Mouse (Mus musculus): ENCODE data around the gene Flcn.

DNA sequence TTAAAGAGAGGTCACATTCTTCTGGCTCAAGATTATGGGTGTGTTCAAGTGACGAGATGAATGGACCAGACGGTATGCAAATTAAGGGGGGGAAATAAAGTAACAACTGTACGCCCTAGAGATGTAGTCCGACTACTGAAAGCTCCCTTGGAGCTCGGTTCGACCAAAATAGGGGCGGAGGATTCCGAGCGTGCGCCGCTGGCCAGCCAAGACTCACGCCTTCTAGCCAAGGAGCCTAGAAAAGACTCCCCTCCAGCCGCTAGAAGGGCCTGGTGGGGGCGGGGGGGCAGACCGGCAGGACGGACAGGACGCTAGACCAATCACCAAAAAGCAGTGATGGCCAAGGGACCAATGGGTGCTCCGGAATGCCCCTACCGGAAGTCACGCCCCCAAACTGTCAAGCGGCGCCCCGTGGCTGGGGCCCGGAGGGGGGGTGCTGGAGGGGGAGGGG is 29.2 kb upstream of the Flcn start, which contains the start of gene Nt5m:
- TF ChIP-seq GATA1 (IDR thresholded peaks at IDR 0.05; ENCODE audit: low read length) (no peak), TAL1 (IDR thresholded peaks at IDR 0.05; ENCODE audit: low read length) (no peak)
